Mouse (Mus musculus) lung, postnatal 0 days (tissue): ENCODE results near the gene Kcnd3.

ENCODE experiments used
- CTCF ChIP-seq: IDR thresholded peaks from 2 replicates; pipeline ENCODE4 v1.5.1; 2016; ENCODE audit warnings: antibody characterized with exemption, mild to moderate bottlenecking
- EP300 ChIP-seq: IDR thresholded peaks from 2 replicates; pipeline ENCODE4 v1.6.1; 2016; ENCODE audit warnings: antibody characterized with exemption, mild to moderate bottlenecking, control low read depth

- no peak for TF ChIP-seq CTCF
- no peak for TF ChIP-seq EP300
Observed at GRCm38 (mm10) chr3:105714820-105715167, 262.7 kb downstream of the Kcnd3 start.
